Mouse (Mus musculus) midbrain, embryonic 13.5 days (tissue): ENCODE data around the gene Zc3h18. TPM values are rescaled to one million over a fixed set of nuclear protein-coding genes. Genes with fewer than 3 reads are reported as not detected.

Experiments
- ATAC-seq: fragments of 200-750 bp; cut with Nextera tagmentation; 2 replicates; pipeline ENCODE4 v1.8.0; 2017; ENCODE audit warnings: mild to moderate bottlenecking, moderate TSS enrichment, moderate library complexity
- H3K27ac ChIP-seq: fragments of 300-500 bp; sonication (generic); 2 replicates; pipeline ENCODE4 v1.5.1; 2015; ENCODE audit warnings: inconsistent platforms, mild to moderate bottlenecking, moderate library complexity
- H3K27me3 ChIP-seq: fragments of 300-500 bp; sonication (generic); 2 replicates; pipeline ENCODE4 v1.6.1; 2015; ENCODE audit warnings: mild to moderate bottlenecking, inconsistent platforms
- H3K36me3 ChIP-seq: fragments of 300-500 bp; sonication (generic); 2 replicates; pipeline ENCODE4 v1.6.1; 2015; ENCODE audit warnings: mild to moderate bottlenecking, inconsistent platforms
- H3K4me1 ChIP-seq: fragments of 300-500 bp; sonication (generic); replicated peaks from 2 replicates; pipeline ENCODE4 v1.6.1; 2015; ENCODE audit warnings: inconsistent platforms
- H3K4me2 ChIP-seq: fragments of 300-500 bp; sonication (generic); replicated peaks from 2 replicates; pipeline ENCODE4 v1.6.1; 2015; ENCODE audit warnings: moderate library complexity, mild to moderate bottlenecking, inconsistent platforms
- H3K4me3 ChIP-seq: fragments of 300-500 bp; sonication (generic); replicated peaks from 2 replicates; pipeline ENCODE4 v1.5.1; 2015; ENCODE audit warnings: mild to moderate bottlenecking, inconsistent platforms
- H3K9ac ChIP-seq: fragments of 300-500 bp; sonication (generic); replicated peaks from 2 replicates; pipeline ENCODE4 v1.6.1; 2015; ENCODE audit warnings: mild to moderate bottlenecking, inconsistent platforms
- H3K9me3 ChIP-seq: fragments of 300-500 bp; sonication (generic); 2 replicates; pipeline ENCODE4 v1.6.1; 2016; ENCODE audit warnings: mild to moderate bottlenecking, inconsistent platforms
- WGBS: fragments of 180-500 bp; shearing (Covaris S2); methylation state at CpG from one replicate; pipeline ENCODE4 v1.1.7; 2015; 5-methylcytosine and 5-hydroxymethylcytosine counted together
- polyA plus RNA-seq: library from polyadenylated mRNA; unstranded; fragments of >200 nt; fragmentation: Nextera tagmentation; extraction: Ambion mirVana; gene quantifications from 2 replicates; pipeline ENCODE4 v1.2.1, GENCODE M21; 2015

The Zc3h18 gene
- polyA plus RNA-seq, 1 experiment from 2014 or later = 44.9 TPM

DNA sequence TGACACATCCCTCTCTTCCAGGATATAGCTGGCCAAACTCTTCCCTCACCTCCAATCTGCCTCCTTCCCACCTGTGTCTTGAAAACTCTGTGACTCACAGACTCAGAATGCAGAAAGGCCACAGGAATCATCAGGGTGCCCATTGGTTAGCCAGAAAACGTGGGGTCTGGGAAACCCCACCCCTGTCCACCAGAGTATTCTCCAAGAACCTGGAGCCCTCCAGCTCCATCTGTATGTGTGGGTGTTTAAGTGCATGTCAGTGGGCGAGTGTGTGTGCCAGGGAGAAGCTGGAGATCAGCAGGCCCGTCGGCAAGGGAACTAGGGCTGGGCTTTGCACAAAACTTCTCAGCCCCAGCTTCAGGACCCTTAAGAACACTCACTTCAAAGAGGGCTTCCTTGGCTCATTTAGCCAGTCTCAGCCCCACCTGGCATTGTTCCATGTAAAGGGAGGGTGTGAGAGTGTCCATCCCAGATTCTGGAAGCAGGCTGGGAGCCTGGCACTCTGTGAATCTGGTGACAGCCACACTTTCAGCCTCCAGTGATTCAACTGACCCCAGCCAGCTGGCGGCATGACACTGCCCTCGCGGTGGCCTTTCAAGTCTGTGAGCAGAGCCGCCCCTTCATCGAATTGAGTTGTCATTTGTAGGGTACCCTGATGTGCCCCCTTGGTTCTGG lies 43.6 kb downstream of the Zc3h18 start:
- Histone ChIP-seq H3K36me3 (peaks cover 42% of the 10 kb centered on the region), H3K9me3 (no peaks in the 10 kb centered on the region), H3K9ac (no peak overlapping the region), H3K27me3 (no peaks in the 10 kb centered on the region), H3K4me1 (no peaks in the 10 kb centered on the region), H3K27ac (no peak overlapping the region), H3K4me3 (no peak overlapping the region), H3K4me2 (no peak overlapping the region)
- ATAC-seq = no peak
- 61% methylated on average over 9 of the region's 9 CpGs for WGBS

DNA sequence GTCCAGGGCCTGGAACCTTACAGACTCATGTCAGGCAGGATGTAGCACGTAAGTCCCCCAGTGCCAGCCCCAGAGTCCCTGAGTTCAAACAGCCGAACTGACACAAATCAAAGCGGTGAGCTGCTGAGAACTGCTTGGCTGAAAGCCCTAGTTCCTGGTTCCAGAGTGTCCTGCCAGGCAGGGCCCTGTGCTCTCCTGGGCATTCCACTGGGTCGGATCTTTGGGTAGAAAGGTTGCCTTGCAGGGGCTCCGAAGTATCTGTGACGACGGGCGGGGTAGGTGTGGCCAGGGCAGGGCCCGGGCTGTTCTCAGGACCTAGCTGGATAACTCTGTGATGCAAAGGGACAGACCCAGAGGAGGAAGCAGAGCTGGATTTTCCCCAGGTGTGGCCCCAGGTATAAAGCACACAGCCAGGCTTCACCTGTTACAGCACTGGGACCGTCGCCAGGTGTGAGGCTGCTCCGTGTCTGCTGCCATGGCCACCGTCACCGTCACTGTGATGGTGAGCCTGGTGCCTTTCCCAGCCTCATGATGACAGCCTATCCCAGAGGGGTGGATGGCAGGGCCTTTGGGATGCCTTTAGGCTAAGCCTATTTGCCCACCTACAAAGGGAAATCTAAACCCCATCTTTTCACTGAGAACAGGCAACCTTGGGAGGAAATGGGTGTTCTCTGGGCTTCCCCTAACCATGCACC lies 45.1 kb downstream of the Zc3h18 start, which contains the start of gene Il17c:
Gene Il17c, plus strand, starts transcription at position 645 of the 695 bp plus-strand sequence.
- 87% methylated on average over 14 of the region's 14 CpGs for WGBS
- Histone ChIP-seq H3K9ac (no peak within 1 kb of the TSS), H3K36me3 (peaks cover 27% of the 10 kb centered on the region), H3K4me3 (no peak within 1 kb of the TSS), H3K27me3 (no peaks in the 10 kb centered on the region), H3K4me2 (no peak within 1 kb of the TSS), H3K4me1 (no peaks in the 10 kb centered on the region), H3K9me3 (no peaks in the 10 kb centered on the region), H3K27ac (no peak within 1 kb of the TSS)
- no peak for ATAC-seq

DNA sequence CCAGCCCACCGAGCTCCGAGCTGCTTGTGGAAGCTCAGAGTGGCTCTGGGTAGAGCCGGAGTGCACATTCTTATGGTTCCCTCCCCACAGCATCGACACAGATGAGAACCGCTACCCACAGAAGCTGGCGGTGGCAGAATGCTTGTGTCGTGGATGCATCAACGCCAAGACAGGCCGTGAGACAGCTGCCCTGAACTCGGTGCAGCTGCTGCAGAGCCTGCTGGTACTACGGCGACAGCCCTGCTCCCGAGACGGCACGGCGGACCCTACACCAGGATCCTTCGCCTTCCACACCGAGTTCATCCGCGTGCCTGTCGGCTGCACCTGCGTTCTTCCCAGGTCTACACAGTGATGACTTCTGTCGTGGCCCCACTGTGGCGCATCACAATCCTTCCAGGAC lies 46.8 kb downstream of the Zc3h18 start:
- Histone ChIP-seq H3K9ac (no peak overlapping the region), H3K27me3 (no peaks in the 10 kb centered on the region), H3K4me2 (no peak overlapping the region), H3K4me1 (no peaks in the 10 kb centered on the region), H3K27ac (no peak overlapping the region), H3K9me3 (no peaks in the 10 kb centered on the region), H3K4me3 (no peak overlapping the region), H3K36me3 (peaks cover 12% of the 10 kb centered on the region)
- no peak for ATAC-seq
- 90% methylated on average over 24 of the region's 24 CpGs for WGBS

DNA sequence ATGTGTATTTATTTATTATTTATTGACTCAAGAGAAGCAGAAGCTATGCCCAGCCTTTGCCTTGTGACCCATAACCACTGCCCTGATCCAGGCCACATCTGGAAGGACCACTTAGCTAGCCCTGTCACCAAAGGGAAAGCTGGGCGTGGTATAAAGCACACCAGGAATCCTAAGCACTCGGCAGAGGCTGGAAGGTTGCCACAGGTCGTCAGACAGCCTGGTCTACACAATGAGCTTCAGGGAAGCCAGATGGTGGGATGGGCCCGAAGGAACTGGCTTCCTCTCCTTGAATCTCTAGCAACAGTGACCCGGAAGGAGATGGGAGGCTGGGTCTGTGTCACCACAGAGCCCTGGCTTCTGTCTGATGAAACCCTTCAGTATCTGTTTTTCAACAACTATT lies 47.2 kb downstream of the Zc3h18 start:
- no peak overlapping the region for H3K4me3 ChIP-seq
- H3K4me2 ChIP-seq = no peak overlapping the region
- H3K27ac ChIP-seq = no peak overlapping the region
- peaks cover 7% of the 10 kb centered on the region for H3K36me3 ChIP-seq
- H3K9me3 ChIP-seq = no peaks in the 10 kb centered on the region
- no peaks in the 10 kb centered on the region for H3K4me1 ChIP-seq
- ATAC-seq = no peak
- H3K9ac ChIP-seq = no peak overlapping the region
- WGBS = 58% methylated on average over 5 of the region's 5 CpGs
- H3K27me3 ChIP-seq = no peaks in the 10 kb centered on the region

DNA sequence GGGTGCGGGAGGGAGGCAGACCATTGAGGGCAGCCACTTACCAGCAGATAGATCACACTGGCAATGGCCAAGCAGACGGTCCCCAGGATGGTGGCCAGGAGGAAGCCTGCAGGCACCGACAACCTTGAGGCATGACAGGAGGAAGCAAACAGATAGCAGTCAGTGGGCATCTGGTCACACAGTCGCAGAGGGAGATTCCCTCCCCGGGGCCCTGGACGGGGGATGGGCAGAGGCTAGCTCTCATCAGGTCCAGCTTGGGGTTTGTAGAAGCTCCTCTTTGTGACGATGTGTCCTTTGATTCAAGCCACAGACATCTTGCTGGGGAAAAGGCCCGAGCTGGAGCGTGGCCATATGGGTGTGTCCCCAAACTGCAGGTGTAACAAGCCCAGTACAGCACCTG lies 49.7 kb downstream of the Zc3h18 start:
- Histone ChIP-seq H3K4me3 (no peak overlapping the region), H3K27me3 (no peaks in the 10 kb centered on the region), H3K27ac (no peak overlapping the region), H3K4me1 (no peaks in the 10 kb centered on the region), H3K9me3 (no peaks in the 10 kb centered on the region), H3K36me3 (no peaks in the 10 kb centered on the region), H3K9ac (no peak overlapping the region), H3K4me2 (no peak overlapping the region)
- 83% methylated on average over 9 of the region's 9 CpGs for WGBS
- no peak for ATAC-seq

GRCm38 (mm10) chr8:122427607-122428006 lies 51.2 kb downstream of the Zc3h18 start:
- H3K9ac ChIP-seq = no peak overlapping the region
- no peak for ATAC-seq
- no peaks in the 10 kb centered on the region for H3K36me3 ChIP-seq
- 88% methylated on average over 7 of the region's 7 CpGs for WGBS
- H3K27ac ChIP-seq = no peak overlapping the region
- no peaks in the 10 kb centered on the region for H3K9me3 ChIP-seq
- no peak overlapping the region for H3K4me2 ChIP-seq
- H3K4me3 ChIP-seq = no peak overlapping the region
- H3K27me3 ChIP-seq = 0 out of 2 replicates have a peak, but pooled peaks cover 3% of the 10 kb centered on the region
- H3K4me1 ChIP-seq = peaks cover 10% of the 10 kb centered on the region

- no peak overlapping the region for H3K4me2 ChIP-seq
- WGBS = 90% methylated on average over 9 of the region's 9 CpGs
- ATAC-seq = no peak
- peaks cover 16% of the 10 kb centered on the region for H3K4me1 ChIP-seq
- H3K4me3 ChIP-seq = no peak overlapping the region
- H3K36me3 ChIP-seq = peaks cover under 1% of the 10 kb centered on the region
- H3K9ac ChIP-seq = no peak overlapping the region
- no peaks in the 10 kb centered on the region for H3K9me3 ChIP-seq
- H3K27me3 ChIP-seq = 0 out of 2 replicates have a peak, but pooled peaks cover 9% of the 10 kb centered on the region
- H3K27ac ChIP-seq = no peak overlapping the region
Observed at GRCm38 (mm10) chr8:122428163-122428562, 51.8 kb downstream of the Zc3h18 start.

GRCm38 (mm10) chr8:122430058-122430636 lies 53.7 kb downstream of the Zc3h18 start:
- 83% methylated on average over 10 of the region's 10 CpGs for WGBS
- no peak for ATAC-seq

GRCm38 (mm10) chr8:122430646-122431045 lies 54.2 kb downstream of the Zc3h18 start:
- Histone ChIP-seq H3K36me3 (peaks cover 26% of the 10 kb centered on the region), H3K4me1 (peaks cover 17% of the 10 kb centered on the region), H3K9ac (no peak overlapping the region), H3K27ac (no peak overlapping the region), H3K27me3 (0 out of 2 replicates have a peak, but pooled peaks cover 10% of the 10 kb centered on the region), H3K4me3 (no peak overlapping the region), H3K4me2 (no peak overlapping the region), H3K9me3 (peaks cover 2% of the 10 kb centered on the region; the same call in 1 of the 2 replicates)
- 92% methylated on average over 3 of the region's 3 CpGs for WGBS
- no peak for ATAC-seq

More at GRCm38 (mm10) chr8:122430058-122430636, 53.7 kb downstream of the Zc3h18 start:
- Histone ChIP-seq H3K9me3 (no peaks in the 10 kb centered on the region), H3K4me3 (no peak overlapping the region), H3K9ac (no peak overlapping the region), H3K27ac (no peak overlapping the region), H3K4me2 (no peak overlapping the region), H3K4me1 (peaks cover 17% of the 10 kb centered on the region), H3K36me3 (peaks cover 21% of the 10 kb centered on the region), H3K27me3 (0 out of 2 replicates have a peak, but pooled peaks cover 10% of the 10 kb centered on the region)

GRCm38 (mm10) chr8:122431694-122432442 lies 55.5 kb downstream of the Zc3h18 start:
- H3K9me3 ChIP-seq = peaks cover 2% of the 10 kb centered on the region; the same call in 1 of the 2 replicates
- peak overlapping the region; percentile 62 for H3K4me2 ChIP-seq
- peak overlapping the region; percentile 31 for H3K4me3 ChIP-seq
- H3K27me3 ChIP-seq = 0 out of 2 replicates have a peak, but pooled peaks cover 10% of the 10 kb centered on the region
- H3K4me1 ChIP-seq = peaks cover 17% of the 10 kb centered on the region
- peaks cover 38% of the 10 kb centered on the region for H3K36me3 ChIP-seq
- 0 out of 2 replicates have a peak, but pooled peaks have one; percentile 18 for ATAC-seq
- H3K9ac ChIP-seq = peak overlapping the region; percentile 64; the same call in 1 of the 2 replicates
- WGBS = 41% methylated on average over 18 of the region's 18 CpGs
- H3K27ac ChIP-seq = no peak overlapping the region

- 5% methylated on average over 45 of the region's 45 CpGs for WGBS
- peaks cover 46% of the 10 kb centered on the region for H3K36me3 ChIP-seq
- no peak within 1 kb of the TSS for H3K27ac ChIP-seq
- peaks cover 2% of the 10 kb centered on the region; the same call in 1 of the 2 replicates for H3K9me3 ChIP-seq
- peak within 1 kb of the TSS; percentile 62 for H3K4me2 ChIP-seq
- H3K4me1 ChIP-seq = peaks cover 17% of the 10 kb centered on the region
- H3K4me3 ChIP-seq = peak within 1 kb of the TSS; percentile 31
- 0 out of 2 replicates have a peak, but pooled peaks cover 10% of the 10 kb centered on the region for H3K27me3 ChIP-seq
- ATAC-seq = peak; percentile 67
- peak within 1 kb of the TSS; percentile 64 for H3K9ac ChIP-seq
Observed at GRCm38 (mm10) chr8:122432443-122433268, 56.2 kb downstream of the Zc3h18 start, which contains the start of gene Cyba. TSS of gene Cyba (minus strand) at chr8:122432930.
